Mouse (Mus musculus): ENCODE results near the gene Rffl.

Gene Rffl

GRCm38 (mm10) chr11:82764438-82764924 lies 106.5 kb downstream of the Rffl start:
- no peak for DNase-seq (ENCODE audit: low read depth)

DNA sequence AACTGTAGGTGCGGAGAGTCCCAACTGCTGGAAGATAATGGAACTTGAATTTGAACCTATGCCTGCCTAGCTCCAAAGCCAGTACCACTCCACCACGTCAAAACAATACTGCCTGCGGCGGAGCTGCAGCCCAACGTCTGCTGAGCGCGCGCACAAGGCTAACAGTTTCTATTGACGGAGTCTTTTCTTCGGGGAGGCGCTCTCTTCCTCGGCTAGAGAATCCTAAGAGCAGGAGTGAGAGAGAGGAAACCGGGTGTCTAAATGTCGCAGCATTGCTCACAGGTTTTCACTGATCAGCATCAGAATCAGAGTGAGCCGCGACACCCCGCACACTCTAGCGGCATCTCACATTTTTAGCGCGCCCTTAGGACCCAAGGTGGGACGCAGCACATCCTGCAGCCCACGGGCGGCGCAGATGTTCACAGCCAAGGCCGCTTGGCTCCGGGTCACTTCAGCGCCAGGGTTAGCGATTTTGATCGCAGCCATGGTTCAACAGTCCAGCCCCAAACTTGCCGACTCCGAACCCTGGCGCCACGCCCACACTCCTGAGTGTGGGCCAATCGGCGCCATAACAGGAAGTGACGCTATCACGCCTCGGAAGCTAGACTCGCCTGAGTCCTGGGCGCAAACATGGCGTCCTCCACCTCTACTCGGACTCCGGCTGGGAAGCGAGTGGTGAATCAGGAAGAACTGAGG lies 107.1 kb downstream of the Rffl start, which contains the start of the genes Cct6b and Zfp830:
Gene Cct6b (minus strand): TSS at position 580 of the 696 bp plus-strand sequence.
Gene Zfp830 (plus strand): TSS at position 604 of the 696 bp plus-strand sequence.
- peak; percentile 96 for DNase-seq (ENCODE audit: low read depth)

DNA sequence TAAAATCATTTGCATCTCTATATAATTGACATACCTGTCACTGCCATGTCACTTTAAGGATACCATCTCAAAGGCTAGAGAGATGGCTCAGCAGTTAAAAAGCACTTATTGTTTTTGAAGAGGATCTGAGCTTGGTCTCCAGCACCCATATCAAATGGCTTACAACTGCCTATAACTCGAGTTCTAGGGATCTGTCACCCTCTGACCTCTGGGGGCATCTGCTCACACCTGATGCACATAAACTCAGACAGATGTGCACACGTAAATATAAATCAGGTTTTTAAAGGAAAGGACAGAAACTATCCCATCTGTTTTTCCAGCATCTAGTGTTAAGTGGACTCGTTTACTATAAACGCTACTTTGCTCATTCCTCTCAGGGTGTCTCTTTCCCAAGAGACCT lies 107.7 kb downstream of the Rffl start:
- DNase-seq (ENCODE audit: low read depth), result peak; percentile 36

GRCm38 (mm10) chr11:82762286-82762829 lies 108.7 kb downstream of the Rffl start:
- no peak for DNase-seq (ENCODE audit: low read depth)

DNA sequence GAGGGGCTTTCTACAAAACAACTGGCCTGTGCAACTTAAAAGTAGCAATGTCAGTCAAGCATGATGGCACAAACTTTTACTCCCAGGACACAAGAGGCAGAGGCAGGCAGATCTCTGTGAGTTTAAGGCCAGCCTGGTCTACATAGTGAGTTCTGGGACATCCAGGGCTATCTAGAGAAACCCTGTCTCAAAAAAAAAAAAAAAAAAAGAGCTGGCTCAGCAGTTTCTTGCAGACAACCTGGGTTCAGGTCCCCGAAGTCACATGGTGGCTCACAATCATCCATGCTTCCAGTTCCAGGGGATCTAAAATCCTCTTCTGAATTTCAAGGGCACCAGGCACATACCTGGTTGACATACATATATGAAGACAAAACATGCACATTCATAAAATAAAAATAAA lies 115.1 kb downstream of the Rffl start:
- no peak for DNase-seq (ENCODE audit: low read depth)

Measured in 416B (cell line).